Comparison of ENCODE assay signal across 8 mouse cellular contexts in genomic region chr13:22042568-22043502, GRCm38 (mm10). TPM values are rescaled to one million over a fixed set of nuclear protein-coding genes. Genes with fewer than 3 reads are reported as not detected.
A peak's percentile ranks its signal among the peaks of the same experiment; 100 is the strongest.
DNase-seq lines count a peak whose midpoint lies in the region; ATAC-seq lines count a peak whose summit lies in the region.
"Not testable (repeated sequence)": the region's sequence is repeated elsewhere in the genome, so short reads cannot be mapped to it uniquely, and the experiment has no call there.

Gene Hist1h2ag, minus strand, starts transcription at chr13:22042944.
Gene Hist1h2bj, plus strand, starts transcription at chr13:22043214.

- H3K4me1 ChIP-seq in embryonic facial prominence, embryonic 10.5 days, result peaks cover 15% of the 10 kb centered on the region
- H3K4me1 ChIP-seq in intestine, embryonic 15.5 days (replicated peaks), result not testable (repeated sequence)

- H3K9me3 ChIP-seq in embryonic facial prominence, embryonic 10.5 days; intestine, embryonic 15.5 days: not testable (repeated sequence)

- DNase-seq in adrenal gland, postnatal 14 days, result peak; percentile 85
- DNase-seq in embryonic facial prominence, embryonic 10.5 days (ENCODE audit: low spot score), result peak; percentile 87
- peak; percentile 39 to 76 for DNase-seq in gastrocnemius, postnatal 4 days (ENCODE audit: low spot score in 2 of 2)
- peak; percentile 95 to 99 for DNase-seq in left cerebral cortex, postnatal 25 days (ENCODE audit: low spot score in 2 of 2)
- DNase-seq in mesoderm, embryonic 11.5 days (ENCODE audit: low read depth, low spot score), result peak; percentile 98
- peak; percentile 87 for DNase-seq in right cerebral cortex, postnatal 25 days
- DNase-seq in urinary bladder, postnatal 4 days (ENCODE audit: low spot score in 2 of 2), result peak; percentile 73 to 75

- not testable (repeated sequence) for H3K36me3 ChIP-seq in embryonic facial prominence, embryonic 10.5 days (replicated peaks); intestine, embryonic 15.5 days

- H3K9ac ChIP-seq in intestine, embryonic 15.5 days, result peak within 1 kb of the TSS; percentile 56

- peak; percentile 93 for ATAC-seq in intestine, embryonic 15.5 days

- not testable (repeated sequence) for H3K27me3 ChIP-seq in embryonic facial prominence, embryonic 10.5 days (replicated peaks; ENCODE audit: low read depth, poor library complexity, severe bottlenecking); intestine, embryonic 15.5 days (replicated peaks)

- H3K27ac ChIP-seq in embryonic facial prominence, embryonic 10.5 days (replicated peaks), result peak within 1 kb of the TSS; percentile 94
- H3K27ac ChIP-seq in intestine, embryonic 15.5 days, result peak within 1 kb of the TSS; percentile 87

- H3K4me3 ChIP-seq in embryonic facial prominence, embryonic 10.5 days, result peak within 1 kb of the TSS; percentile 63
- H3K4me3 ChIP-seq in intestine, embryonic 15.5 days (replicated peaks), result peak within 1 kb of the TSS; percentile 34

- intact Hi-C loops in left cerebral cortex, postnatal 25 days (cut with DNase I), result loop anchor here (5.0 kb wide), 3 partner anchors 1639 to 1714 kb away; partner anchors contain the start of genes Hist1h1t, Hist1h2ac, Hist1h2bc and Hist1h4b

- peak within 1 kb of the TSS; percentile 58 for H3K4me2 ChIP-seq in intestine, embryonic 15.5 days (replicated peaks)

- under 1% methylated on average over 57 of the region's 80 CpGs for WGBS in embryonic facial prominence, embryonic 10.5 days
- WGBS in intestine, embryonic 15.5 days, result under 1% methylated on average over 49 of the region's 80 CpGs

RNA-seq across cellular contexts. Expression of gene Hist1h2ag, which starts in this region (rescaled TPM):
- 114 and 174 TPM in 2 replicates for total RNA-seq in adrenal gland, postnatal 14 days (2021)
- polyA plus RNA-seq in embryonic facial prominence, embryonic 10.5 days (2016; fragmentation: Nextera tagmentation; extraction: Ambion mirVana), result 75.8 and 77.8 TPM in 2 replicates
- total RNA-seq in gastrocnemius, postnatal 4 days (2021), result 100 to 1,000 TPM; 270 to 354 TPM
- 23.9 and 40.6 TPM in 2 replicates for polyA plus RNA-seq in intestine, embryonic 15.5 days (2015; fragmentation: Nextera tagmentation; extraction: Ambion mirVana)
- 10 to 100 TPM in 1 of 2 experiments, 1 to 10 TPM in 1; 8.5 to 19.5 TPM for total RNA-seq in left cerebral cortex, postnatal 25 days (2021)

RNA-seq across cellular contexts. Expression of gene Hist1h2bj, which starts in this region (rescaled TPM):
- total RNA-seq in adrenal gland, postnatal 14 days (2021), result 118 and 165 TPM in 2 replicates
- 12.4 and 15.1 TPM in 2 replicates for polyA plus RNA-seq in embryonic facial prominence, embryonic 10.5 days (2016; fragmentation: Nextera tagmentation; extraction: Ambion mirVana)
- total RNA-seq in gastrocnemius, postnatal 4 days (2021), result 100 to 1,000 TPM; 250 to 321 TPM
- 9.6 and 9.9 TPM in 2 replicates for polyA plus RNA-seq in intestine, embryonic 15.5 days (2015; fragmentation: Nextera tagmentation; extraction: Ambion mirVana)
- total RNA-seq in left cerebral cortex, postnatal 25 days (2021), result 10 to 100 TPM; 14.0 to 18.1 TPM

Comparison
In these comparisons a context has a peak if more than half of its experiments do, and no peak if none do; other contexts are left out.
1. Peak in every context shown above with its lines: DNase-seq, ATAC-seq, H3K4me3 ChIP-seq and H3K27ac ChIP-seq.